Mouse (Mus musculus) kidney, embryonic 14.5 days (tissue): ENCODE results near the gene Rit1. TPM values are rescaled to one million over a fixed set of nuclear protein-coding genes. Genes with fewer than 3 reads are reported as not detected.

Experiments
- ATAC-seq: fragments of 200-750 bp; cut with Nextera tagmentation; 2 replicates; pipeline ENCODE4 v1.8.0; 2017; ENCODE audit warnings: moderate number of reproducible peaks, mild to moderate bottlenecking, moderate TSS enrichment, moderate library complexity; ENCODE audit not compliant: low FRiP score, low TSS enrichment
- H3K27ac ChIP-seq: fragments of 300-500 bp; sonication (generic); 2 replicates; pipeline ENCODE4 v1.5.1; 2014; ENCODE audit warnings: low read depth, mild to moderate bottlenecking, low read length, moderate library complexity, mixed read lengths
- H3K27me3 ChIP-seq: fragments of 300-500 bp; sonication (generic); 2 replicates; pipeline ENCODE4 v1.6.1; 2014; ENCODE audit warnings: mild to moderate bottlenecking, low read length; ENCODE audit not compliant: control insufficient read depth, insufficient read depth
- H3K36me3 ChIP-seq: fragments of 300-500 bp; sonication (generic); 2 replicates; pipeline ENCODE4 v1.6.1; 2014; ENCODE audit warnings: low read length, mixed read lengths; ENCODE audit not compliant: control insufficient read depth, insufficient read depth
- H3K4me1 ChIP-seq: fragments of 300-500 bp; sonication (generic); 2 replicates; pipeline ENCODE4 v1.6.1; 2014; ENCODE audit warnings: low read length, mixed read lengths; ENCODE audit not compliant: control insufficient read depth, insufficient read depth
- H3K4me2 ChIP-seq: fragments of 300-500 bp; sonication (generic); replicated peaks from 2 replicates; pipeline ENCODE4 v1.6.1; 2014; ENCODE audit warnings: low read depth, mild to moderate bottlenecking, low read length
- H3K4me3 ChIP-seq: fragments of 300-500 bp; sonication (generic); 2 replicates; pipeline ENCODE4 v1.5.1; 2014; ENCODE audit warnings: mild to moderate bottlenecking, low read length
- H3K9ac ChIP-seq: fragments of 300-500 bp; sonication (generic); 2 replicates; pipeline ENCODE4 v1.6.1; 2014; ENCODE audit warnings: low read depth, mild to moderate bottlenecking, low read length, moderate library complexity
- H3K9me3 ChIP-seq: fragments of 300-500 bp; sonication (generic); 2 replicates; pipeline ENCODE4 v1.6.1; 2016; ENCODE audit warnings: low read length; ENCODE audit not compliant: control insufficient read depth
- WGBS: fragments of 180-500 bp; shearing (Covaris S2); extraction: QIAGEN DNeasy Blood & Tissue Kit; methylation state at CpG from one replicate; pipeline ENCODE4 v1.1.7; 2014; 5-methylcytosine and 5-hydroxymethylcytosine counted together
- polyA plus RNA-seq: library from polyadenylated mRNA; unstranded; fragments of >200 nt; fragmentation: Nextera tagmentation; extraction: Ambion mirVana; gene quantifications from 2 replicates; pipeline ENCODE4 v1.2.1, GENCODE M21; 2014

The Rit1 gene
- polyA plus RNA-seq = 44.7 and 46.4 TPM in 2 replicates

- Histone ChIP-seq H3K36me3 (peaks cover 44% of the 10 kb centered on the region), H3K9me3 (no peaks in the 10 kb centered on the region), H3K4me1 (peaks cover 6% of the 10 kb centered on the region), H3K4me2 (peak within 1 kb of the TSS; percentile 84), H3K9ac (peak within 1 kb of the TSS; percentile 71), H3K4me3 (peak within 1 kb of the TSS; percentile 71), H3K27me3 (no peaks in the 10 kb centered on the region), H3K27ac (peak within 1 kb of the TSS; percentile 48)
- ATAC-seq = peak; percentile 94
- WGBS = 2% methylated on average over 27 of the region's 27 CpGs
These were observed at the start of gene Rit1 for GRCm38 (mm10) chr3:88716399-88717197. TSS of gene Rit1 (plus strand) at chr3:88716838.

- 9% methylated on average over 11 of the region's 11 CpGs for WGBS
- H3K27ac ChIP-seq = no peak overlapping the region
- peak overlapping the region; percentile 18 for H3K4me3 ChIP-seq
- peak overlapping the region; percentile 43; the same call in 1 of the 2 replicates for H3K9ac ChIP-seq
- no peaks in the 10 kb centered on the region for H3K4me1 ChIP-seq
- no peaks in the 10 kb centered on the region for H3K27me3 ChIP-seq
- no peaks in the 10 kb centered on the region for H3K9me3 ChIP-seq
- H3K36me3 ChIP-seq = no peaks in the 10 kb centered on the region
- ATAC-seq = peak; percentile 88
- H3K4me2 ChIP-seq = peak overlapping the region; percentile 44
These were observed 39.2 kb upstream of the Rit1 start for GRCm38 (mm10) chr3:88677399-88677798.

- H3K36me3 ChIP-seq = peaks cover 12% of the 10 kb centered on the region
- H3K27ac ChIP-seq = no peak overlapping the region
- 88% methylated on average over 2 of the region's 2 CpGs for WGBS
- no peak for ATAC-seq
- H3K9me3 ChIP-seq = no peaks in the 10 kb centered on the region
- peaks cover 7% of the 10 kb centered on the region; the same call in 1 of the 2 replicates for H3K4me1 ChIP-seq
- H3K4me2 ChIP-seq = no peak overlapping the region
- no peak overlapping the region for H3K4me3 ChIP-seq
- no peaks in the 10 kb centered on the region for H3K27me3 ChIP-seq
- no peak overlapping the region for H3K9ac ChIP-seq
These were observed 32.8 kb upstream of the Rit1 start for GRCm38 (mm10) chr3:88683814-88684213.

GRCm38 (mm10) chr3:88684236-88684979, 32.2 kb upstream of the Rit1 start:
- peak overlapping the region; percentile 57 for H3K4me2 ChIP-seq
- no peaks in the 10 kb centered on the region for H3K9me3 ChIP-seq
- peak overlapping the region; percentile 93; the same call in 1 of the 2 replicates for H3K27ac ChIP-seq
- H3K9ac ChIP-seq = peak overlapping the region; percentile 99; the same call in 1 of the 2 replicates
- H3K27me3 ChIP-seq = no peaks in the 10 kb centered on the region
- WGBS = 63% methylated on average over 7 of the region's 8 CpGs
- H3K4me1 ChIP-seq = peaks cover 7% of the 10 kb centered on the region; the same call in 1 of the 2 replicates
- H3K36me3 ChIP-seq = peaks cover 18% of the 10 kb centered on the region
- H3K4me3 ChIP-seq = peak overlapping the region; percentile 99
- ATAC-seq = no peak

GRCm38 (mm10) chr3:88684980-88685941, 31.4 kb upstream of the Rit1 start, which contains the start of gene Khdc4:
TSS of gene Khdc4 (plus strand) at chr3:88685803.
- Histone ChIP-seq H3K4me1 (peaks cover 7% of the 10 kb centered on the region; the same call in 1 of the 2 replicates), H3K4me3 (peak within 1 kb of the TSS; percentile 99), H3K36me3 (peaks cover 26% of the 10 kb centered on the region), H3K9ac (peak within 1 kb of the TSS; percentile 99), H3K27me3 (no peaks in the 10 kb centered on the region), H3K9me3 (no peaks in the 10 kb centered on the region), H3K27ac (peak within 1 kb of the TSS; percentile 98), H3K4me2 (peak within 1 kb of the TSS; percentile 94)
- ATAC-seq = peak; percentile 99
- under 1% methylated on average over 47 of the region's 47 CpGs for WGBS

GRCm38 (mm10) chr3:88685958-88686451, 30.6 kb upstream of the Rit1 start:
- Histone ChIP-seq H3K4me2 (peak overlapping the region; percentile 94), H3K9me3 (no peaks in the 10 kb centered on the region), H3K27ac (peak overlapping the region; percentile 98), H3K9ac (peak overlapping the region; percentile 99), H3K36me3 (peaks cover 34% of the 10 kb centered on the region), H3K4me3 (peak overlapping the region; percentile 99), H3K4me1 (peaks cover 7% of the 10 kb centered on the region; the same call in 1 of the 2 replicates), H3K27me3 (no peaks in the 10 kb centered on the region)
- ATAC-seq = peak; percentile 67
- WGBS = under 1% methylated on average over 43 of the region's 45 CpGs

GRCm38 (mm10) chr3:88686734-88687611, 29.7 kb upstream of the Rit1 start:
- H3K9me3 ChIP-seq = no peaks in the 10 kb centered on the region
- no peaks in the 10 kb centered on the region for H3K27me3 ChIP-seq
- peak overlapping the region; percentile 99 for H3K9ac ChIP-seq
- peak overlapping the region; percentile 99 for H3K4me3 ChIP-seq
- no peak overlapping the region for H3K27ac ChIP-seq
- H3K36me3 ChIP-seq = peaks cover 42% of the 10 kb centered on the region
- ATAC-seq = no peak
- H3K4me2 ChIP-seq = peak overlapping the region; percentile 94
- H3K4me1 ChIP-seq = peaks cover 7% of the 10 kb centered on the region; the same call in 1 of the 2 replicates
- WGBS = 31% methylated on average over 13 of the region's 13 CpGs
